Mouse (Mus musculus): ENCODE results near the gene Emc10.

Gene Emc10

GRCm38 (mm10) chr7:44463556-44464225, 32.6 kb downstream of the Emc10 start:
- in situ Hi-C loops (cut with MseI, MboI) = no loop called here

- in situ Hi-C loops (cut with MseI, MboI) = no loop called here
These were observed 33.3 kb downstream of the Emc10 start for GRCm38 (mm10) chr7:44463056-44463425.

- in situ Hi-C loops (cut with MseI, MboI) = no loop called here
These were observed 33.9 kb downstream of the Emc10 start for GRCm38 (mm10) chr7:44462218-44463055.

GRCm38 (mm10) chr7:44461503-44462217, 34.7 kb downstream of the Emc10 start:
- in situ Hi-C loops (cut with MseI, MboI) = no loop called here

GRCm38 (mm10) chr7:44460767-44461502, 35.4 kb downstream of the Emc10 start:
- in situ Hi-C loops (cut with MseI, MboI) = no loop called here

- in situ Hi-C loops (cut with MseI, MboI) = no loop called here
These were observed 36.3 kb downstream of the Emc10 start for GRCm38 (mm10) chr7:44460067-44460466.

GRCm38 (mm10) chr7:44456302-44456701, 40.0 kb downstream of the Emc10 start:
- in situ Hi-C loops (cut with MseI, MboI) = no loop called here

- in situ Hi-C loops (cut with MseI, MboI) = no loop called here
These were observed 43.1 kb downstream of the Emc10 start for GRCm38 (mm10) chr7:44453256-44453655.

- in situ Hi-C loops (cut with MseI, MboI) = no loop called here
These were observed 50.1 kb downstream of the Emc10 start for GRCm38 (mm10) chr7:44446070-44446855.

GRCm38 (mm10) chr7:44445528-44445923, 50.8 kb downstream of the Emc10 start:
- in situ Hi-C loops (cut with MseI, MboI) = no loop called here

- in situ Hi-C loops (cut with MseI, MboI) = no loop called here
These were observed 51.3 kb downstream of the Emc10 start for GRCm38 (mm10) chr7:44444886-44445527.

GRCm38 (mm10) chr7:44443268-44444173, 52.8 kb downstream of the Emc10 start:
- in situ Hi-C loops (cut with MseI, MboI) = no loop called here

GRCm38 (mm10) chr7:44442407-44442821, 53.9 kb downstream of the Emc10 start:
- in situ Hi-C loops (cut with MseI, MboI) = no loop called here

- in situ Hi-C loops (cut with MseI, MboI) = no loop called here
These were observed 54.6 kb downstream of the Emc10 start for GRCm38 (mm10) chr7:44441648-44442109.

- in situ Hi-C loops (cut with MseI, MboI) = no loop called here
These were observed 55.1 kb downstream of the Emc10 start for GRCm38 (mm10) chr7:44441180-44441579.

- in situ Hi-C loops (cut with MseI, MboI) = no loop called here
These were observed 55.9 kb downstream of the Emc10 start for GRCm38 (mm10) chr7:44440479-44440878.
